19 mouse cellular contexts compared by ENCODE assay signal in the genomic region with DNA sequence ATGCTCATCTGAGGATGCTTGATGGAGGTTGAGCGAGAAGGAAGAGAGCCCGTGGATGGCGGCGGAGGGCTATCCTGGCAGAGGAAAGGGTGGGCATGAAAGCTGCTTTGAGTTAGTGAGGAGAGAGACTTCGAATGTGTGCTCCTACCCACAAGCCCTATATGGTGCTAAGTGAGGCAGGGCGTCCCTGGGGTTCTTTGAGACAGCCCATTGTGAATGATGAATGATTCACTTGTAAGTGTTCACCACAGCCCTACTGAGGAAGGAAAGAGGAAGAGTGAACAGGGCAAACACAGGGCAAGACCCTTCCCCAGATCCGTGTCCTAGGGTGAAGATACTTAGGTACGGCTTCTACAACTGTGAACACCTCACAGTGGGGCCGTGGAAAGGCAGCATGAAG. TPM values are rescaled to one million over a fixed set of nuclear protein-coding genes. Genes with fewer than 3 reads are reported as not detected.
DNase-seq lines count a peak whose midpoint lies in the region; ATAC-seq and TF ChIP-seq lines count a peak whose summit lies in the region.
"Had no signal": no experiment of that assay in that cellular context is flagged by ENCODE, and none has a peak within 500 bp of the region (broad histone marks: within the 10 kb centered on the region; RNA-seq: fewer than 3 reads in every experiment).

No protein-coding gene starts in this region.

- DNase-seq in gastrocnemius, adult 2 months: no peak
- DNase-seq in gastrocnemius, postnatal 14 days: no peak
- no peak for DNase-seq in kidney, postnatal 0 days (ENCODE audit: low spot score)
- DNase-seq in kidney, adult 18-20 months: no peak
- DNase-seq in gastrocnemius, adult 18-20 months (ENCODE audit: low spot score): no peak
- no peak for DNase-seq in left cerebral cortex, adult 9 months (ENCODE audit: low spot score in 2 of 2)
- DNase-seq: adrenal gland, postnatal 25 days; cerebellum, adult 9-10 months; retina, postnatal 1 day; right cerebral cortex, postnatal 4 days; thymus, adult 2 months had no signal

- H3K9me3 ChIP-seq in kidney, postnatal 0 days (replicated peaks; ENCODE audit: low read length): no peaks in the 10 kb centered on the region
- H3K9me3 ChIP-seq in embryonic facial prominence, embryonic 13.5 days: no peaks in the 10 kb centered on the region
- H3K9me3 ChIP-seq: hindbrain, embryonic 12.5 days; midbrain, embryonic 12.5 days had no signal

- peak overlapping the region; percentile 86 for H3K27ac ChIP-seq in gastrocnemius, adult 2 months
- H3K27ac ChIP-seq in kidney, postnatal 0 days: peak overlapping the region; percentile 85
- H3K27ac ChIP-seq in embryonic facial prominence, embryonic 13.5 days: no peak overlapping the region
- H3K27ac ChIP-seq: hindbrain, embryonic 12.5 days; midbrain, embryonic 12.5 days had no signal

- no peak overlapping the region for H3ac ChIP-seq in myocyte (ENCODE audit: control insufficient read depth, insufficient read length)

- no peak overlapping the region for H3K4me2 ChIP-seq in kidney, postnatal 0 days (ENCODE audit: low read length)
- no peak overlapping the region for H3K4me2 ChIP-seq in embryonic facial prominence, embryonic 13.5 days
- H3K4me2 ChIP-seq in myocyte (ENCODE audit: low read depth): peak overlapping the region; percentile 89
- H3K4me2 ChIP-seq: heart, embryonic 11.5 days; hindbrain, embryonic 12.5 days; midbrain, embryonic 12.5 days had no signal

- TF ChIP-seq POLR2A in myocyte (IDR thresholded peaks at IDR 0.05; ENCODE audit: insufficient read length, low read depth): no peak

- ATAC-seq in kidney, postnatal 0 days (replicated peaks; ENCODE audit: low FRiP score, low read depth): no peak
- ATAC-seq in embryonic facial prominence, embryonic 13.5 days (ENCODE audit: insufficient number of reproducible peaks, insufficient read depth, low FRiP score, low TSS enrichment, low read depth): no peak
- ATAC-seq: forebrain, embryonic 14.5 days had no signal

- no peak for TF ChIP-seq CTCF in gastrocnemius, adult 2 months (IDR thresholded peaks at IDR 0.05)
- TF ChIP-seq CTCF in kidney, postnatal 0 days (IDR thresholded peaks at IDR 0.05; ENCODE audit: low read depth): no peak

- H3K79me2 ChIP-seq in myocyte (ENCODE audit: control insufficient read depth, insufficient read depth): peaks cover 35% of the 10 kb centered on the region

- no peaks in the 10 kb centered on the region for H3K36me3 ChIP-seq in kidney, postnatal 0 days (ENCODE audit: insufficient read depth, low read length)
- H3K36me3 ChIP-seq in embryonic facial prominence, embryonic 13.5 days: no peaks in the 10 kb centered on the region
- no peaks in the 10 kb centered on the region for H3K36me3 ChIP-seq in myocyte (ENCODE audit: control insufficient read depth, insufficient read depth)
- H3K36me3 ChIP-seq: hindbrain, embryonic 12.5 days; midbrain, embryonic 12.5 days had no signal

- H3K4me3 ChIP-seq in gastrocnemius, adult 2 months: no peak overlapping the region
- no peak overlapping the region for H3K4me3 ChIP-seq in kidney, postnatal 0 days (replicated peaks; ENCODE audit: low read depth, low read length)
- H3K4me3 ChIP-seq in embryonic facial prominence, embryonic 13.5 days: no peak overlapping the region
- H3K4me3 ChIP-seq in myocyte: no peak overlapping the region
- H3K4me3 ChIP-seq: hindbrain, embryonic 12.5 days; midbrain, embryonic 12.5 days had no signal

- 66% methylated on average over 9 of the region's 9 CpGs for WGBS in kidney, postnatal 0 days
- 42% methylated on average over 9 of the region's 9 CpGs for WGBS in embryonic facial prominence, embryonic 13.5 days

- intact Hi-C loops in gastrocnemius, adult 2 months (cut with DNase I): no loop called here
- intact Hi-C loops in gastrocnemius, postnatal 14 days (cut with DNase I; ENCODE audit: low total_unique reads): no loop called here

- H3K27me3 ChIP-seq in kidney, postnatal 0 days (ENCODE audit: insufficient read depth, low read length): no peaks in the 10 kb centered on the region
- H3K27me3 ChIP-seq in embryonic facial prominence, embryonic 13.5 days: 0 out of 2 replicates have a peak, but pooled peaks cover under 1% of the 10 kb centered on the region
- H3K27me3 ChIP-seq in myocyte (ENCODE audit: control insufficient read depth, insufficient read depth, insufficient read length): no peaks in the 10 kb centered on the region

- peaks cover 53% of the 10 kb centered on the region for H3K4me1 ChIP-seq in kidney, postnatal 0 days (replicated peaks; ENCODE audit: insufficient read depth, low read length)
- peaks cover 28% of the 10 kb centered on the region for H3K4me1 ChIP-seq in embryonic facial prominence, embryonic 13.5 days

- 0 out of 2 replicates have a peak overlapping the region, but pooled peaks have one; percentile 8 for H3K9ac ChIP-seq in kidney, postnatal 0 days (ENCODE audit: low read depth, low read length)
- H3K9ac ChIP-seq in embryonic facial prominence, embryonic 13.5 days: 0 out of 2 replicates have a peak overlapping the region, but pooled peaks have one; percentile 32
- H3K9ac ChIP-seq: hindbrain, embryonic 12.5 days; midbrain, embryonic 12.5 days had no signal

TF ChIP-seq in myocyte, 11 proteins besides CTCF, POLR2A, EP300 and RAD21:
- TF ChIP-seq MAX (IDR thresholded peaks at IDR 0.05; ENCODE audit: low read depth): peak; percentile 13
- TF ChIP-seq CEBPB (IDR thresholded peaks at IDR 0.05; ENCODE audit: insufficient read depth, poor library complexity, severe bottlenecking): no peak

RNA-seq across cellular contexts. Expression of a gene that starts 6.1 kb away (rescaled TPM):
- 1 to 10 TPM; 1.4 to 1.7 TPM for total RNA-seq in gastrocnemius, adult 2 months (2021)
- 1 to 10 TPM; 4.2 to 5.6 TPM for total RNA-seq in gastrocnemius, postnatal 14 days (2021)
- polyA plus RNA-seq in kidney, postnatal 0 days (2015; fragmentation: Nextera tagmentation; extraction: Ambion mirVana): 9.4 and 10.4 TPM in 2 replicates
- 0.83 TPM in 1 of 2 replicates, not detected in the other for polyA plus RNA-seq in embryonic facial prominence, embryonic 13.5 days (2015; fragmentation: Nextera tagmentation; extraction: Ambion mirVana)
- 31.3 TPM for polyA plus RNA-seq in myocyte (2012; fragmentation: generic; extraction: Trizol)
- total RNA-seq in gastrocnemius, adult 18-20 months (2021): 1 to 10 TPM in 1 of 2 experiments, under 1 TPM in 1; 0.75 to 1.8 TPM

RNA-seq across cellular contexts. Expression of a gene that starts 15.7 kb away (rescaled TPM):
- 100 to 1,000 TPM; 445 to 720 TPM for total RNA-seq in gastrocnemius, adult 2 months (2021)
- 100 to 1,000 TPM; 150 to 230 TPM for total RNA-seq in gastrocnemius, postnatal 14 days (2021)
- 0.14 and 0.21 TPM in 2 replicates for polyA plus RNA-seq in kidney, postnatal 0 days (2015; fragmentation: Nextera tagmentation; extraction: Ambion mirVana)
- not detected in 2 replicates for polyA plus RNA-seq in embryonic facial prominence, embryonic 13.5 days (2015; fragmentation: Nextera tagmentation; extraction: Ambion mirVana)
- polyA plus RNA-seq in myocyte (2012; fragmentation: generic; extraction: Trizol): 8.2 TPM
- 100 to 1,000 TPM; 671 to 798 TPM for total RNA-seq in gastrocnemius, adult 18-20 months (2021)
- total RNA-seq: adrenal gland, postnatal 25 days; layer of hippocampus, adult 18-20 months had no signal
- polyA plus RNA-seq: forebrain, embryonic 14.5 days; heart, embryonic 11.5 days; hindbrain, embryonic 12.5 days; midbrain, embryonic 12.5 days had no signal

RNA-seq across cellular contexts. Expression of a gene that starts 24.6 kb away (rescaled TPM):
- total RNA-seq in gastrocnemius, adult 2 months (2021): under 1 TPM; 0.45 to 0.61 TPM
- total RNA-seq in gastrocnemius, postnatal 14 days (2021): 1 to 10 TPM in 1 of 2 experiments, under 1 TPM in 1; 0.62 to 3.3 TPM
- 6.9 and 8.8 TPM in 2 replicates for polyA plus RNA-seq in kidney, postnatal 0 days (2015; fragmentation: Nextera tagmentation; extraction: Ambion mirVana)
- 0.37 and 0.39 TPM in 2 replicates for polyA plus RNA-seq in embryonic facial prominence, embryonic 13.5 days (2015; fragmentation: Nextera tagmentation; extraction: Ambion mirVana)
- 0.02 TPM for polyA plus RNA-seq in myocyte (2012; fragmentation: generic; extraction: Trizol)
- under 1 TPM; 0.26 to 0.34 TPM for total RNA-seq in gastrocnemius, adult 18-20 months (2021)
- polyA plus RNA-seq: liver, embryonic 16.5 days had no signal

RNA-seq across cellular contexts. Expression of a gene that starts 35.4 kb away (rescaled TPM):
- not detected for total RNA-seq in gastrocnemius, adult 2 months (2021)
- not detected for total RNA-seq in gastrocnemius, postnatal 14 days (2021)
- polyA plus RNA-seq in kidney, postnatal 0 days (2015; fragmentation: Nextera tagmentation; extraction: Ambion mirVana): 0.64 and 0.75 TPM in 2 replicates
- 0.36 and 0.42 TPM in 2 replicates for polyA plus RNA-seq in embryonic facial prominence, embryonic 13.5 days (2015; fragmentation: Nextera tagmentation; extraction: Ambion mirVana)
- not detected for polyA plus RNA-seq in myocyte (2012; fragmentation: generic; extraction: Trizol)
- not detected for total RNA-seq in gastrocnemius, adult 18-20 months (2021)
- total RNA-seq: adrenal gland, postnatal 25 days had no signal
